Mouse (Mus musculus) cerebellum, adult 2 months (tissue): Measurements from ENCODE around the gene Hnf4a. TPM values are rescaled to one million over a fixed set of nuclear protein-coding genes. Genes with fewer than 3 reads are reported as not detected.

Experiments used
- DNase-seq, 2 experiments: peaks; one replicate each; pipeline ENCODE4 v3.0.0; 2021
- H3K27ac ChIP-seq: fragments of 200-500 bp; 2 replicates; pipeline ENCODE4 v1.5.1; 2012; ENCODE audit warnings: low read length, control low read depth, inconsistent platforms; ENCODE audit not compliant: insufficient read depth
- H3K27me3 ChIP-seq: fragments of 200-500 bp; 2 replicates; pipeline ENCODE4 v1.6.1; 2012; ENCODE audit warnings: inconsistent platforms, mild to moderate bottlenecking, low read length, moderate library complexity; ENCODE audit not compliant: control insufficient read depth, insufficient read depth
- H3K4me1 ChIP-seq: fragments of 200-500 bp; 2 replicates; pipeline ENCODE4 v1.6.1; 2011; ENCODE audit warnings: low read length; ENCODE audit not compliant: control insufficient read depth, insufficient read depth
- H3K4me3 ChIP-seq: fragments of 200-500 bp; replicated peaks from 2 replicates; pipeline ENCODE3; 2011; ENCODE audit warnings: mild to moderate bottlenecking, low read depth, low read length, control low read depth; ENCODE audit not compliant: insufficient read depth
- CTCF ChIP-seq: fragments of 200-500 bp; IDR thresholded peaks from 2 replicates; pipeline ENCODE4 v1.5.1; 2011; ENCODE audit warnings: low read depth, mild to moderate bottlenecking, control low read depth, low read length, moderate library complexity, borderline replicate concordance; ENCODE audit not compliant: insufficient read depth
- POLR2A ChIP-seq: fragments of 200-500 bp; IDR thresholded peaks from 2 replicates; pipeline ENCODE4 v1.6.1; 2011; ENCODE audit warnings: low read length, control low read depth, borderline replicate concordance; ENCODE audit not compliant: insufficient read depth
- WGBS: fragments of 180-500 bp; shearing (Covaris S2); methylation state at CpG from one replicate; pipeline ENCODE4 v1.1.7; 2018; 5-methylcytosine and 5-hydroxymethylcytosine counted together
- polyA plus RNA-seq: library from polyadenylated mRNA; depleted of rRNA; stranded (reverse); fragments of >200 nt; gene quantifications from 2 replicates; pipeline ENCODE4 v1.2.3, GENCODE M21; 2012

Hnf4a gene
- polyA plus RNA-seq, 1 experiment = 0.03 TPM

DNA sequence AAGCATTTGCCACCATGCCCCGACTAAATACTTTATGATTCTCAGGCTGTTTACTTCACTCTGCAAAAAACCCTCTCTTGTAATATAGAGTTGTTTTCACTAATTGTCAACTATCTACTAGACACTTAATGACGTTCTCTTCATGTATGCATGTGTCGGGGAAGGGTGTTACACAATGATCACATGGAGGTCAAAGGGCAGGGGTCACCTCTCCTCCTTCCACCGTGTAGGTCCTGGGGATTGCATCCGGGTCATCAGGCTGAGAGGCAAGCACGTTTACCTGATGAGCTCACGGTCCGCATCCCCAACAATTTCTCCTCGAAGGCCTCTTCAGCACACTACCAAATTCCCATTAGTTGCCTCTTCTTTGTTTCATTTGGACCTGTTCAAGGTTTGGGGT lies 26.6 kb downstream of the Hnf4a start:
- no peak for DNase-seq
- H3K4me3 ChIP-seq = no peak overlapping the region
- 91% methylated on average over 9 of the region's 9 CpGs for WGBS
- peaks cover 11% of the 10 kb centered on the region; the same call in 1 of the 2 replicates for H3K4me1 ChIP-seq
- H3K27me3 ChIP-seq = no peaks in the 10 kb centered on the region
- TF ChIP-seq CTCF (no peak), POLR2A (no peak)
- H3K27ac ChIP-seq = no peak overlapping the region

DNA sequence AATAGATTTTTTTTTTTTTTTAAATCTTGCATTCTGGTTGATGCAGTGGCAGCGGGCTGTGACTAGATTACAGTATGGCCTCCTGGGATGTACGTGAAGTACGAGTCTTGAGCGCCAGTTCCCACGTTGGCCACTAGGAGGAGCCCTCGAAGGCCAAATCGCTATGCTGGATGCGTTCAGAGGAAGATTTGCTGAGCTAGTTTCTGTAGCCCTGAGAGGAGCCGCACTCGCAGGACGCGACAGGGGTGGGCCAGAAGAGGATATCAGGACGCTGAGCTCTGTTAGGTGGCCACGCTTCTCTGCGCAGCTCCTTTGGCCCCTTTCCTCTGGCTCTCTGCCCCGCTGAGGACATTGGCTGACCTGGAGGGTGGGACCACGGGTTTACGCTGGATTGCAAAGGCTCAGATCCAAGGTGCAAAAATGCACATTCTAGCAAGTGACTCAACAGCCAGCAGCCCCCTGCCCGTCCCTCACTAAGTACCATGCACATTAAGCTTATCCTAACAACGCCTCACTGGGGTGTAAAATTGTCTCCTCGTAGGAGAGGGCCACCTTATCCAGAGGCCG lies 28.4 kb downstream of the Hnf4a start:
- Histone ChIP-seq H3K27ac (no peak overlapping the region), H3K27me3 (no peaks in the 10 kb centered on the region), H3K4me3 (peak overlapping the region; percentile 50), H3K4me1 (peaks cover 11% of the 10 kb centered on the region; the same call in 1 of the 2 replicates)
- no peak for TF ChIP-seq POLR2A
- TF ChIP-seq CTCF = peak; percentile 94
- peak; percentile 80 to 90 for DNase-seq
- 12% methylated on average over 22 of the region's 22 CpGs for WGBS

DNA sequence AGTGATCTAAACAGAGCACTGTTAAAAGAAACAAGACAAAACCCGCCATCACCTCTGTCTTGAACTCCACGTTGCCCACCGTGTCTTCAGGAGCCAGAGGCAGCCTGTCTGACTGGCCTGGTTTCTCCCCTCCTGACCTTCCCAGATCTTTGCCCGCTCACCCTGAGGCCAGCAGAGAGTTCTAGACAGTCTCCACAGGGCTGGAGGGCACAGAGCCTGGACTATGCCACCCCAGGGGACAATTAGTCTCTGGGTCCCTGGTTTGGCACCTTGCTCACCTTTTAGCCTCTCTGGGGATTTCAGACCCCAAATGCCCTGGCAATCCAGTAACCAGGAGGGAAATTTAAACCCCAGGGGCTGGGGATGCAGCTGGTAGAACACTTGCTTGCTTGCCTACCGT lies 30.8 kb downstream of the Hnf4a start:
- Histone ChIP-seq H3K4me1 (peaks cover 7% of the 10 kb centered on the region; the same call in 1 of the 2 replicates), H3K27me3 (no peaks in the 10 kb centered on the region), H3K27ac (no peak overlapping the region), H3K4me3 (no peak overlapping the region)
- no peak for TF ChIP-seq CTCF
- TF ChIP-seq POLR2A = no peak
- no peak for DNase-seq
- WGBS = 74% methylated on average over 5 of the region's 5 CpGs

DNA sequence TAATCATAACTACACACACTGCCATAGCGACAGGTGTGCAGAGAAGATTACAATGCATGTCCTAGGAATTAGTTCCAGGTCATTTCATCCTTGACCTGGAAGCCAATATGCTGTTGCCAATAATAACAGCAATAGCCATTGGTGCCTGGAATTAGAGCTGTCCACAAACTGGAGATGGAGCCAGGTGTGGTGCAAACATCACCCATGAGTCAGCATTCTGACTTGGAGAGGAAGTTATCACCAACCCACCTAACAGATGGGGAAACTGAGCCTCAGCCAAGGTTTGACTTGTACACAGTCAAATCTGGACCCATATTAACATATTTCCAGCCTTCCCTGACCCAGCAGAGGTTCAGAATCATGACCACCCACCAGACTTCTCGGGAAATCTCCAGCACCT lies 31.8 kb downstream of the Hnf4a start:
- Histone ChIP-seq H3K27ac (no peak overlapping the region), H3K4me1 (0 out of 2 replicates have a peak, but pooled peaks cover 2% of the 10 kb centered on the region), H3K4me3 (no peak overlapping the region), H3K27me3 (no peaks in the 10 kb centered on the region)
- TF ChIP-seq CTCF (no peak), POLR2A (no peak)
- 85% methylated on average over 2 of the region's 2 CpGs for WGBS
- no peak for DNase-seq

DNA sequence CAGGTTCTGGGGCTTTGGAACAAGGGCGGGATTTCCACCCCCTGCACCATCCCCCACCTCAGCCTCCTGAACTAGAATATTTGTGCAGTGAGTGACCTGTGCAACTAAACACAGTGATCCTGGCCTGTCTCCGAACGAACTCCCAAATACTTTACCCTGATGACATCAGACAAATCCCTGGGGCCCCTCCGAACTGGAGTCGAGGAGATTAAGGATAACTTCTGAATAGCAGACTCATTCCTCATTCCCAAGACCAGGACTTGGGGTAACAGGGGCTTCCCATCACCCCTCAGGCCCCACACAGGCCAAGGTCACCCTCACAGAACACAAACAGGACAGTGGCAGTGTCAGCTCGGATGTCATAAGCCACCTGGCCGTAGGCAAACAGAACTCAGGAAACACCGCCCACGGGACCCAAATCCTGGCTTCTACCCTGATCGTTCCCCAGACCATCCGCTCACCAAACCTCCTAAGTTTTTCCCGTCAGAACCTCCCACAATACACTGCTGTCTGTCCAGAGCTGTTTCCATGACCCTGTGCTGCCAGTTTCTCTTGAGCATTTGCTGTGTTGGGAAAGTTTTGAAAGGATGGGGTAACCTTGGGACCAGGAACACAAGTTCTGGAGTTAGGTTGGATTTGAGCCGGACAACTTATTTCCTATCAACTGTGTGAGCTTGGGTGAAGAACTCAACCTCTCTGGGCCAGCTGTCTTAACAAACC lies 32.9 kb downstream of the Hnf4a start:
- WGBS = 85% methylated on average over 13 of the region's 13 CpGs
- no peaks in the 10 kb centered on the region for H3K27me3 ChIP-seq
- no peak overlapping the region for H3K4me3 ChIP-seq
- TF ChIP-seq POLR2A = no peak
- TF ChIP-seq CTCF = no peak
- H3K27ac ChIP-seq = no peak overlapping the region
- no peak for DNase-seq
- 0 out of 2 replicates have a peak, but pooled peaks cover 2% of the 10 kb centered on the region for H3K4me1 ChIP-seq

DNA sequence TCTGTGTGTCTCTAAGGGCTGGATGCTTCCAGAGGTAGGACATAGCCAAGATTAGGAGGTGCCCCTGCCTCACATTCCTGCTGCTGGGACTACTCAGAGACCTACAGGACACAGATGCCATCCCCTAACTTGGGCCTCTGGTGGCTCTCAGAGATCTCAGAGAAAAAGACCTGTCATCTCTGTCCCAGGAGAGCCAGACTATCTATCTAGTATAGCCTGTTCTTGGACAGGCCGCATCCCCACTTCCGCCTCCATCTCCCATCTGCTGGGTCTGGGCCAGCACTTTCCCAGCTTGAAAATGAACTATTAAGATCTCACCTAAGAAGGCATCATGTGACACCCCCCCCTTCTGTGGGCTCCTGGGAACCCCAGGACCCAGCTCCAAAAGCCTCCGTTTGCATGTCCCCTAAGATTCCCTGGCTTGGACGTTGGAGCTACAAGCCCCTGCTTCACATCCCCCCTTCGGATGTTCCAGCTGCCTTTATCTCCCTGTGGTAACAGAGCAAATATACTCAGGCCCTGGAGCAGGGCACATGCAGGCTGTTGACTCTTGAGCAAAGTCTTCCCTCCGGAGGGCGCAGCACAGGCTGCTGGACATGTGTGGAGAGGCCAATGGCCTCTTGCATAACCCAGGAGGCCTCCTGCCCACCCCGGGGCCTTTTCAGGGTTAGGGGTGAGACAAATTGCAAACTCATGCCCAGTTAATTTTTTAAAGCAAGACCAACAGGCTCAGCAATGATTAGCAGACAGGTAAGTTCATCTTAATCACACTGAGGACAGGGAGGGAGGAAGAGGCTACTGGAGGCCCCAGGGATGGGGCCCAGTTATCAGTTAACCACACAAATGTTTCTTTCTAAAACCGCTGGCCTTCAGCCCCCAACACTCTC lies 33.9 kb downstream of the Hnf4a start:
- H3K4me3 ChIP-seq = no peak overlapping the region

DNA sequence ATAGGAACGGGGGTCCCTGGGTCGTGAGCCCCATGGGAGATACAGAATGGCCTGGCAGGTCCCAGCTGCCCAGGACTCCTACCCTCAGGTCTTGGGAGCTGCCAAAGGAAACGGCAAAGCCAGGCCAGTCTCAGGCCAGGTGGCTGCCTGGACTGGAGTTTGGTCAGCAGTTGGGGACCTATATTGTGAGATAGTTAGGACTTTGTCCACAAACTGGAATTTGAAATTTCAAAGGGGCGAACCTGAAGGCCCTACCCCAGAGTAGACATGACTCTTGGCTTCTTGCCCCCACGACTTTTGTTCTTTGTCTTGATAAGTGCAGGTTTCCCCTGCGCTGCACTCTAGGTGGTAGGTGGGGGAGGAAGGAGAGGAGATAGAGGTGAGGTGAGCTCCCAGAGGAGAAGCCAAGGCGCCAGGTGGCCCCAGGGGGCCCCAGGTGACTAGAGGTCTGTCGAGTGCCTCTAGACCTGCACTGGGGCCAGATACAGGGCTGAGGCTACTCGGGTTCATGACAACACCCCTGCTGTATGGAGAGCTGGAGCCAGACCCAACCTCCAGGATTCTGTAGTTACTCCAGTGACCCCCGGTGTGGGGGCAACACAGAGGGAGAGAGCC lies 35.1 kb downstream of the Hnf4a start:
- no peak for TF ChIP-seq POLR2A
- no peak for TF ChIP-seq CTCF
- Histone ChIP-seq H3K27me3 (no peaks in the 10 kb centered on the region), H3K4me3 (no peak overlapping the region), H3K4me1 (no peaks in the 10 kb centered on the region; the same call in 1 of the 2 replicates), H3K27ac (no peak overlapping the region)
- DNase-seq = no peak
- 69% methylated on average over 10 of the region's 10 CpGs for WGBS

More for the DNA sequence above, 33.9 kb downstream of the Hnf4a start:
- H3K4me1 ChIP-seq = no peaks in the 10 kb centered on the region
- WGBS = 74% methylated on average over 9 of the region's 9 CpGs
- H3K27me3 ChIP-seq = no peaks in the 10 kb centered on the region
- TF ChIP-seq CTCF (no peak), POLR2A (no peak)
- no peak overlapping the region for H3K27ac ChIP-seq
- no peak for DNase-seq
